Comparison of ENCODE assay signal across 9 mouse cellular contexts in genomic region chr9:68782604-68783003, GRCm38 (mm10).
"Had no signal": no experiment of that assay in that cellular context is flagged by ENCODE, and none has a peak within 500 bp of the region (broad histone marks: within the 10 kb centered on the region; RNA-seq: fewer than 3 reads in every experiment).

No protein-coding gene starts in this region.

- H3K36me3 ChIP-seq: kidney, embryonic 15.5 days; limb, embryonic 10.5 days; liver, embryonic 15.5 days; midbrain, embryonic 13.5 days had no signal

- H3K27ac ChIP-seq: kidney, embryonic 15.5 days; left cerebral cortex, adult 2 months; liver, embryonic 15.5 days; midbrain, embryonic 13.5 days had no signal

- H3K27me3 ChIP-seq: kidney, embryonic 15.5 days; liver, embryonic 15.5 days; midbrain, embryonic 13.5 days had no signal

- H3K4me1 ChIP-seq: liver, embryonic 15.5 days had no signal

- H3K9me3 ChIP-seq: kidney, embryonic 15.5 days; limb, embryonic 10.5 days; liver, embryonic 15.5 days; midbrain, embryonic 13.5 days had no signal

- DNase-seq: kidney, postnatal 14 days; lung, adult 2 months; thymus, adult 2 months; thymus, postnatal 25 days had no signal

- H3K4me3 ChIP-seq: kidney, embryonic 15.5 days; left cerebral cortex, adult 2 months; limb, embryonic 10.5 days; liver, embryonic 15.5 days; midbrain, embryonic 13.5 days had no signal
